Comparison of ENCODE assay signal across 15 mouse cellular contexts in genomic region chr14:25031756-25032680, GRCm38 (mm10).
DNase-seq lines count a peak whose midpoint lies in the region; ATAC-seq lines count a peak whose summit lies in the region.
"Had no signal": no experiment of that assay in that cellular context is flagged by ENCODE, and none has a peak within 500 bp of the region (broad histone marks: within the 10 kb centered on the region; RNA-seq: fewer than 3 reads in every experiment).

No protein-coding gene starts in this region.

- H3K4me1 ChIP-seq in forebrain, embryonic 15.5 days, result no peaks in the 10 kb centered on the region
- peaks cover 6% of the 10 kb centered on the region for H3K4me1 ChIP-seq in forebrain, embryonic 12.5 days
- H3K4me1 ChIP-seq in limb, embryonic 10.5 days, result peaks cover 25% of the 10 kb centered on the region

- no peaks in the 10 kb centered on the region for H3K27me3 ChIP-seq in forebrain, embryonic 15.5 days
- H3K27me3 ChIP-seq in forebrain, embryonic 12.5 days, result no peaks in the 10 kb centered on the region
- H3K27me3 ChIP-seq in limb, embryonic 10.5 days (ENCODE audit: low read depth, poor library complexity, severe bottlenecking), result peaks cover 8% of the 10 kb centered on the region; the same call in 1 of the 2 replicates

- WGBS in forebrain, embryonic 15.5 days, result 79% methylated on average over 12 of the region's 12 CpGs
- WGBS in forebrain, embryonic 12.5 days, result 86% methylated on average over 12 of the region's 12 CpGs
- 85% methylated on average over 12 of the region's 12 CpGs for WGBS in limb, embryonic 10.5 days

- DNase-seq in retina, postnatal 1 day, result peak; percentile 16
- no peak for DNase-seq in retina, embryonic 14.5 days (ENCODE audit: low spot score)
- DNase-seq in limb, embryonic 10.5 days (ENCODE audit: low spot score), result no peak
- no peak for DNase-seq in gastrocnemius, adult 18-20 months (ENCODE audit: low spot score)
- DNase-seq in cerebellum, adult 18-20 months, result no peak
- DNase-seq: adrenal gland, postnatal 25 days; cerebellum, postnatal 36 days; heart, postnatal 14 days; liver, postnatal 0 days; lung, postnatal 4 days; midbrain, embryonic 14.5 days; right cerebral cortex, postnatal 25 days had no signal

- H3K36me3 ChIP-seq in forebrain, embryonic 15.5 days, result no peaks in the 10 kb centered on the region
- no peaks in the 10 kb centered on the region for H3K36me3 ChIP-seq in forebrain, embryonic 12.5 days (replicated peaks)
- no peaks in the 10 kb centered on the region for H3K36me3 ChIP-seq in limb, embryonic 10.5 days

- no peak for ATAC-seq in forebrain, embryonic 15.5 days (replicated peaks)
- no peak for ATAC-seq in forebrain, embryonic 12.5 days (ENCODE audit: low FRiP score)
- ATAC-seq in granulocyte monocyte progenitor cell, adult 5-6 weeks (replicated peaks; ENCODE audit: poor library complexity, severe bottlenecking), result no peak
- ATAC-seq: liver, postnatal 0 days had no signal

- H3K27ac ChIP-seq in forebrain, embryonic 15.5 days (replicated peaks), result peak overlapping the region; percentile 55; the same call in 1 of the 2 replicates
- H3K27ac ChIP-seq in forebrain, embryonic 12.5 days, result no peak overlapping the region
- H3K27ac ChIP-seq in limb, embryonic 10.5 days, result peak overlapping the region; percentile 20; the same call in 1 of the 2 replicates

- no peak overlapping the region for H3K4me3 ChIP-seq in forebrain, embryonic 15.5 days
- no peak overlapping the region for H3K4me3 ChIP-seq in forebrain, embryonic 12.5 days (replicated peaks)
- H3K4me3 ChIP-seq in limb, embryonic 10.5 days, result no peak overlapping the region

- H3K9ac ChIP-seq in forebrain, embryonic 15.5 days (replicated peaks), result no peak overlapping the region
- no peak overlapping the region for H3K9ac ChIP-seq in forebrain, embryonic 12.5 days
- H3K9ac ChIP-seq: liver, postnatal 0 days had no signal

- H3K9me3 ChIP-seq in forebrain, embryonic 15.5 days, result no peaks in the 10 kb centered on the region
- H3K9me3 ChIP-seq in forebrain, embryonic 12.5 days, result no peaks in the 10 kb centered on the region
- no peaks in the 10 kb centered on the region for H3K9me3 ChIP-seq in limb, embryonic 10.5 days (replicated peaks)

- no peak overlapping the region for H3K4me2 ChIP-seq in forebrain, embryonic 15.5 days (replicated peaks)
- H3K4me2 ChIP-seq in forebrain, embryonic 12.5 days, result no peak overlapping the region
